Mouse (Mus musculus) cerebellum, adult 18-20 months (tissue): Measurements from ENCODE around the gene Tssk4.

Experiments
- DNase-seq, 2 experiments: peaks; one replicate each; pipeline ENCODE4 v3.0.0; 2021

Gene Tssk4

DNA sequence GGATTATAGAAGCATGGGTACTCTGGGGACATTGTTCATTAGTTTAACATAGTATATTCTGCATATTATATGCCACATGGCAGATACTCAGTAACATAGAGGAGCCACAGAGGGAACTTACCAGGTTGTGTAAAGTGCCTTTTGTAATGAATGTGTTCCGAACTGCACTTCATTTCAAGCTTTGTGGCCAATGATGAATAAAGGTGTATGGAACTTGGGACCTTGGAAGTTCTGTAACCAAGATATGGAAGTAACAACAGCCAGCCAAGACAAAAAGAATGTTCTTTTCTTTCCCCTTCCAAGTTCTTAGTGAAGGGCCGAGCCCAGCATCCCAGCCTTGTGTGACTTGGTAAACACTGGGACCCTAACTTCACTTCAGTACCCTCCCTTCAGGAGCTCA is at the start of gene Tssk4:
Gene Tssk4, plus strand, starts transcription at position 301 of the 400 bp plus-strand sequence.
- no peak for DNase-seq

DNA sequence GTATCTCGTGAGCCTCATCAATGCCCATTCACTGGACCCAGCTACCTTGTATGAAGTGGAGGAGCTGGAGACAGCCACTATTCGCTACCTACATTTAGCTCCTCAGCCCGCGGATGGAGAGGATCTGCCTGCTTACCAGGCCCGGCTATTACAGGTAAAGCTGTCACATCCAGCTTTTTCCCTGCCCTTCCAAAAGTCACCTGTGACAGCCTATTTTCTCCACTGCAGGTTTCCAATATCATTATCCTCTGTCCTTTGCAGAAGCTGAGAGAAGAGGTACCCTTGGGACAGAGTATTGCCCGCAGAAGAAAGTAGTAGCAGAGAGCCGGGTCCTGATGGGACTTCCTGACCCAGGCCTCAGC is 46.7 kb upstream of the Tssk4 start, which contains the start of gene Irf9:
Gene Irf9, plus strand, starts transcription at position 301 of the 362 bp plus-strand sequence.
- DNase-seq, result no peak

DNA sequence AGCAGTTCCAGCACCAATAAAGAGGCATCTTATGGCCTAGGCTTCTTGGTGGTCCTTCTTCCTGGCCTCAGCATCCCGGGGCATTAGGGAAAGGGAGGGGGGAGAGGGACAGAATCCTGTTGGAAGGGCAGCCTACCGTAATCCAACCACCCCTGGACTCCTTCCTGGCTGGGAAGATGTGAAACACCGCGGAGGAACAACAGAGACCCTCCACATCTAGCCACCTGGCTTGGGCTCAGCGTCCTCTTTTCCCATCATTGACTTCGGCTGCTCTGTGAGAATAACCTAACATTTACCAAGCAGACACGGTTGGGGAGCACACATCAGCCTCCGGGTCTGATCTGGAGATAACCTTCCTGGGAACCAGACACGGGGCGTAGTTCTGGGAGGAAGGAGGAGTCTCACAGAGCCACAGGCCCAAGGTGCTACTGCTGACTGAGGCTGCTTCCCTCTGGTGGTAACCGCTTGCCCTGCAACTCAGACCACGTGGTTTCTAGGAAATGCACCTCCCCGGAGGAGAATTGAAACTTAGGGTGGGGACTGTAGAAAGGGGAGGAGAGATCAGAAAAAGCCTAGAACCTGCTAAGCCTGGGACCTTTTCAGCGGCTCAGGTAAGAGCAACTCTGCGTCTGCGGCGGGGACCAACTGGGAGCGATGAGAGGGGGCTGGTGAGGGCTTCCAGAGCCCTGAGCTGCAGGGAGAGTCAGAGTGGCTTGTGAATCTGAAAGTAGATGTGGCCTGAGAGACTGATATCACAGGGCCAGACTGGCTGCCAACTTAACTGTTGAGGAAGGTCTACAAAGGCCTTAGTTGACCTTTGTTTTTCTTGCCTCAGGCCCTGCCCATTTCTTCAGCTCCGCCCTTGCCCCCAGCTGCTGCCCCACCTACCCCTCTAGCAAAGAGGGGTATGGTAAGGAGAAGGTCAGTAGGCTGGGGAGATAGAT is 46.1 kb upstream of the Tssk4 start:
- peak; percentile 81 to 91 for DNase-seq

DNA sequence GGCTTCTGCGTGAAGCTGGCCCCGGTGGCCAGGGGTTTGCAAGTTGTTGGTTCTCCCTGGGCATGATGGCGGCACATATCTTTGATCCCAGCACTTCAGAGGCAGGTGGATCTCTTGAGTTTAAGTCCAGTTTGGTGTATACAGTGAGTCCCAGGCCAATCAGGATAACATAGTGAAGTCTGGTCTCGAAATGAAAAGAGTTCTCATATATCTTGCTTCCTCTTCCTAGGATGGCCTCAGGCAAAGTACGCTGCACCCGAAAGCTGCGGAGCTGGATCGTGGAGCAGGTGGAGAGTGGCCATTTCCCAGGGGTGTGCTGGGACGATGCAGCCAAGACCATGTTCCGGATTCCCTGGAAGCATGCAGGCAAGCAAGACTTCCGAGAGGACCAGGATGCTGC is 45.2 kb upstream of the Tssk4 start:
- no peak for DNase-seq

DNA sequence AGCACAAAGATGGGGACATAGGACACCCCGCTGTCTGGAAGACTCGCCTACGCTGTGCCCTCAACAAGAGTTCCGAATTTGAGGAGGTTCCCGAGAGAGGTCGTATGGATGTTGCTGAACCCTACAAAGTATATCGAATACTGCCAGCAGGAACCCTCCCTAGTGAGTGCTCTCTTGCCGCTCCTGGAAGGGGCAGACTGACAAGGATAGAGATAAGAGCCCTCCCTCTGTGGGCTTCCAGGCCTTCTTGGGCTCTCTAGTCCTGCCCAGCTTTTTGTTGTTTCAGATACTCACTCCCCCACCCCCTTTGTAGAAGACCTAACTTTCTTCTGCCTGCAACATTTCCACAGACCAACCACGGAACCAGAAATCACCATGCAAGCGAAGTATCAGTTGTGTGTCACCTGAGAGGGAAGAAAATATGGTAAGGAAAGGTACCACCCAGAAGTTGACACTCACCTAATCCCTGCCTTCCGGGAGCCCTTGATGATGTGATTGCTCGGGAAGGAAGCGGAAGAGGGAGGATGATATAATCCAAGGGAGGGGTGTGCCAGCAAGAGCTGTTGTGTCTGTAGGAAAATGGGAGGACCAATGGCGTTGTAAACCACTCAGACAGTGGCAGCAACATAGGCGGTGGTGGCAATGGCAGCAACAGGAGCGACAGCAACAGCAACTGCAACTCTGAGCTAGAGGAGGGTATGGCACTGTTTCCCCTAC is 44.1 kb upstream of the Tssk4 start:
- DNase-seq, result no peak

DNA sequence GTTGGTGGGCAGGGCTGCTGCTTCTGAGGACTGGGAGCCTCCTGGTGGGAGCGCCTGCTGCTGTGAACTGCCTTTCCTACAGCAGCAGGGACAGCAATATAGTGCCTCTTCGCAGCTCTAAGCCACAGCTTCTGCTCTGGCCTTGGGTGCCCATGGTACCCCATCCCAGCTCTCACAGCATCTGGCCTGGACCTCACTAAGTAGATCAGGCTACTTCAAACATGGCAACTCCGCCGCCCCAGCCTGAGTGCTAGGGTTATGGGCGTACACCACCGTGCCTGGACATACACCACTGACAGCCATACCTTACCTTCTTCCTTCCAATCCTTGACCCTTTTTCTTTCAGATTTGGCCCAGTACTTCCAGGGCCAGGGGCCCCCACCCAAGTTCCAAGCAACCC is 41.6 kb upstream of the Tssk4 start:
- no peak for DNase-seq

DNA sequence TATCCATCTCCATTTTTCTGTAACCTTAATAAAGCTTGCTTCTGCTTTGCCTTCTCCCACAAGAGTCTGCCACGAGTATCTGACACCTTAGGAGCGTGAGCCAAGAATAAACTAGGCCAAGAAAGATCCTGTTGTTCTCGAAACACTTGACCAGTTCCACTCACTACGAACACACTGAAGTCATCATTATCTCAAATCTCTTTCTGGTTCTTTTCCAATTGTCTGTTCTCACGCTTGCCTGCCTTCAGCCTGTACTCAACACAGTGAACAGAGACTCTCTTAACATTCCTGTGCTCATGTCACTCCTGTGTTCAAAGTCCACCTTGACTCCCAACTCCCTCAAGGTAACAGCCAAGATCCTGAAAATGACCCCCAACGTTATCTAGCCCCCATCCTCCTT is 36.6 kb upstream of the Tssk4 start:
- DNase-seq, result no peak

DNA sequence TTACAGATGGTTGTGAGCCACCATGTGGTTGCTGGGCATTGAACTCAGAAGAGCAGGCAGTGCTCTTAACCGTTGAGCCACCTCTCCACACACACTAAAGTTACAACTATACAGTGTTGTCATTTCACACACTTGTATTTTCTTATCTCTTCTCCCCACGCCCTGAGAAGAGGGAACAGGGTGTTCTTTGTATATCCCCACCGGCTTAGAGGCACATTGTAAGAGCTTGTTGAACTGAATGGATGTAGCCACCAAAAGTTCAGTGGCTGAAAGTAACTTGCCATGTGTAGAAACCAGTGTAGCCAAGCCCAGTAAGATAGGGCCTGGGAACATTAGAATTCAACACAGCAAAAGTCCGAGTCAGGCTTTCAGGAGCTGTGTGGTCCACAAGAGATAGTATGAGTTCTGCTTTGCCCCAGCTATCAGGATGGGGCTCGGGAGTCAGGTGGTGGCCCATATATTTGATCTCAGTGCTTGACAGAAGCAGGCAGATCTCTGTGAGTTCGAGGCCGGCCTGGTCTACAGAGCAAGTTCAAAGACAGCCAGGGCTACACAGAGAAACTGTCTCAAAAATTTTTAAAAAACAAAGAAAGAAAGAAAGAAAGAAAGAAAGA is 35.3 kb upstream of the Tssk4 start:
- DNase-seq, result no peak

DNA sequence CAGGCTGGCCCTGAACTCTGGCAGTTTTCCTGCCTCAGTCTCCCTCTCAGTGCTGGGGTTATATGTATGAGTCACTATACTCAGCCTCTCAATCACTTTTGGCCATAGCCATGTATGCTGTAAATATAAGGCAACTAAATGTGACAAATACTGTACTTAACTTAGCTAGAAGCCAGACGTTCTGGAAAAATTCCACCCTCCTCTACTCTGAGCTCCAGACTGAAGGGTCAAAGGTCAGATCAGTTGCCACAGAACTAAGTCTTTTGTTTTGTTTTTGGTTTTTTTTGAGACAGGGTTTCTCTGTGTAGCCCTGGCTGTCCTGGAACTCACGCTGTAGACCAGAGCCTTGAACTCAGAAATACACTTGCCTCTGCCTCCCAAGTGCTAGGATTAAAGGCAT is 34.1 kb upstream of the Tssk4 start:
- no peak for DNase-seq

DNA sequence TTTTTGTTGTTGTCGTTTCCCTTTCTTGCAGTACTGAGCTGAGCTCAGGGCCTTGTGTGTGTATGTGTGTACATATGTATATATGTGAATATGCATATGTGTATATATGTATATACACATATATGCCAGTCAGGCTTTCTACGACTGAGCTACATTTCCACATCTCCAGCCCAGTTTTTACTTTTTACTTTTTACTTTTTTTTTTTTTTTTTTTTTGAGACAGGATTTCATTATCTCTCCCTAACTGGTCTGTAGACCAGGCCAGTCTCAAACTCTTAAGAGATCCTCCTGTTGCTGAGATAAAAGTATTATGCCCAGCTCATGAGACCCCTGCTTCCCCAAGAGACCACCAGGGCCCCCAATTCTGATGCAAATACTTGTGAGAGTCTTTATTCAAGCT is 33.1 kb upstream of the Tssk4 start:
- no peak for DNase-seq

DNA sequence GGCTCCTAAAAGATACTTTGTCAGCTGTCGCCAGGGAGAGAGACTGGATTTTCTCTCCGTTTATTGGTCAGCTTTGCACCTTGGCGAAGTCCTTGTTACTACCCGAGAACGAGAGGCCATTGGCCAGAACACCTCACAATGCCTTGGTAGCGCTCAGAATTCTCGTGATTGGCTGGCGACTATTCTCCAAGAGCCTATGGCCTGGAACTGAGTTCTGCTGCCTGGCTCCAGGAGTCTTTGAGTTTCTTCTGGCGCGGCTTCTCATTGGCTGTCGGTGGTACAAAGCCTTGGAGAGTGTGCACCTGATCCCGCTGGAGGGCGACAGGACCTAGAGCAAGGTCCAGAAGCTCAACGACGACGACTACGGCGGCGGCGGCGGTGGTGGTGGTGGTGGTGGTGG is 32.2 kb upstream of the Tssk4 start, which contains the start of gene Rec8:
Gene Rec8, plus strand, starts transcription at position 216 of the 400 bp plus-strand sequence.
- peak; percentile 69 to 83 for DNase-seq

DNA sequence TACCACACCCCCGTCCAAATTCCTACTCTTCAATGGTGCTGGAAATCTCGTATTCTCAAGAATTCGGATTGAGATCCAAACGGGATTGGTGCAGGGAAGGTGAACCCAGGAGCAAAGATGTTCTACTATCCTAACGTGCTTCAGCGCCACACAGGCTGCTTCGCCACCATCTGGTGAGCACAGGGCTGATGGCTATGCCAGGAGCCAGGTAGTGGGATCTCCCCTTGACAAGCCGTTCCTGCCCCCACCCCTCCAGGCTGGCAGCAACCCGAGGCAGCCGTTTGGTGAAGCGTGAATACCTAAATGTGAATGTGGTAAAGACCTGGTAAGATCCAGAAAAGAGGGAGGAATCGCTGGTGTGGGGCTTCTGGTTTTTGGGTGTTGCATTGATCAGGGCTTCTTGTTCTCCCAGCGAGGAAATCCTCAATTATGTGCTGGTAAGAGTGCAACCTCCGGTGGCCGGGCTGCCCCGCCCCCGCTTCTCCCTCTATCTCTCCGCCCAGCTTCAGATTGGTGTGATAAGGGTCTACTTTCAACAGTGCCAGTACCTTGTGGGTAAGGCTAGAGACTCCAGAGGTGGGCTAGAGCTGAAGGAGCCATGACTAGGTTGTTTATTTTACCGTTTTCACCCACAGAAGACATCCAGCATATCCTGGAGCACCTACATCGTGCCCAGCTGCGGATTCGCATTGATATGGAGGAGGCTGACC is 31.3 kb upstream of the Tssk4 start:
- peak; percentile 36 to 47 for DNase-seq

DNA sequence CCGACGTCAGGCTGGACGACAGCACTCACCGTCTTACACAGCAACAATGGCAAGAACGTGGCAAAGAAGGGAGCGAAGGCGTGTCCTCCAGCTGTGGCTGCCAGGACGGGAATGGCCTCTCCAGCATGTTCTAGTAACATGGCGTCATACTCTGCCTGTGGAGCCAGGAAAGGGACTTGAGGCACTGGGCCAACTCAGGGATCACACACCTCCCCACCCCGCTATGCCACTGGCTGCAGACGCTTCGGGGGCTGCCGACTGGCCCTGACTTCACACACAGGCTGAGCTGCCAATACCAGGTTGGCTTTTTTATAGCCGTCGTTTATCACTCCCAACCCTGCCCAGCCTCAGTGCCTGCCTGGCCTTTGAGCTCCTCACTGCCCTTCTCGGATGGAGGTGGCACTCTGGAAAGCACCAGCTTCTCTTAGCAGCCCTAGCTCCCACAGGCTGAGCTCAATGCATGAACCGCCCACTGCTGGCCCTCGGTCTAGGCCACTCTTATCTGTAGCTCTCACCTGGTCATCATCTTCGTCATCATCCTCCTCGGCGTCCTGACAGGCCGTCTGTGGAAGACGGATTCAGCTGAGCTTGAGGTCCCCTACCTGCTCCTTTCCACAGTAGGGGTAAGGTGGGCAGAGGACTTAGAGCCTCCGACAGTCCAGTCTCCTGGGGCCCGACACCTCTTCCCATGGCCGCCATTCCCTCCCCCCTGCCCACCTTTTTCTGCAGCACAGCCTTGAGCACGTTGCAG is 21.7 kb upstream of the Tssk4 start:
- no peak for DNase-seq

DNA sequence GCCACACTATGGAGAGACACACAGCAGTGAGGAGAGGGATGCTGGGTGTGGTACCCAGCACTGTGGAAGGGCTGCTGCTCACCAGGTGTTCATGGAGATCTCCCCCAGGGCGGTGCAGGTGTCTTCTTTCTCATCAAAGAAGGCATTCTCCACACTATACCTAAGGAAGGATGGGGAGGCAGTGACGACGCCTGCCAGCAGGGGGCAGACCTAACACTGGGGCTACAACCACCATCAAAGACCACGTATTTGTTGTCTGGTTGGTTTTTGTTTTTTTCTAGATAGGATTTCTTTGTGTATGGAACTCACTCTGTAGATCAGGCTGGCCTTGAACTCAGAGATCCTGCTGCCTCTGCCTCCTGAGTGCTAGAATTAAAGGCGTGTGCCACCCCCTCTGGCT is 20.7 kb upstream of the Tssk4 start:
- peak; percentile 24 to 43 for DNase-seq

DNA sequence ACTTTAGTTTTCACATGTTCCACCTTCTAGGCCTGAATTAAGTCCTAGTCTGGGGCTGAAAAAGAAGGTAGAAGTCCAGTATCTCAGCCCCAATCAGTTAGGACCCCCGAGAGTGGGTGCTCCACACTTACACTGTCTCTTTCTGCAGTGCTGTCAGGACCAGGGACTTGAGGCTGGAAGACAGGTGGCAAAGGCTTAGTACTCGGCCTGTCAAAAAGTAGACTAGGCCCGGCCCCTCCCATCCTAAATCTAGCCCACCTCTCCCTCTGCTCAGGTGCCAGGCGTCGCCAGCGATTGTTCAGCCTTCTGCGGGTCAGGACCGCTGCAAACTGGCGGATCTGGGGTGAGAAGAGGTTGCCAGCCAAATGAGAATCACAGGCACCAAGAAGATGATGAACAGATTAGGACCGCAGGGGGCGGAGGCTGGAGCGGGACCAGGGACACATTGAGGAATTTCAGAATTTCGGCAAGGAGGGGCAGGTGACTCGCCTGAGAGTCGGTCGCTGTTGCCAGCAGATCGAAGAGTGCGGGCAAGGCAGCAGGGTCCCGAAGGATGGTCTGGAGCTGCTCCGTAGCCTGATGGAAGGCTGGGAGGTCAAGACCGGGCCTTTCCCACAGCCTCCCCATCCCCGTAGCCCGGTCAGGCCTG is 15.0 kb upstream of the Tssk4 start:
- peak; percentile 59 to 63 for DNase-seq

DNA sequence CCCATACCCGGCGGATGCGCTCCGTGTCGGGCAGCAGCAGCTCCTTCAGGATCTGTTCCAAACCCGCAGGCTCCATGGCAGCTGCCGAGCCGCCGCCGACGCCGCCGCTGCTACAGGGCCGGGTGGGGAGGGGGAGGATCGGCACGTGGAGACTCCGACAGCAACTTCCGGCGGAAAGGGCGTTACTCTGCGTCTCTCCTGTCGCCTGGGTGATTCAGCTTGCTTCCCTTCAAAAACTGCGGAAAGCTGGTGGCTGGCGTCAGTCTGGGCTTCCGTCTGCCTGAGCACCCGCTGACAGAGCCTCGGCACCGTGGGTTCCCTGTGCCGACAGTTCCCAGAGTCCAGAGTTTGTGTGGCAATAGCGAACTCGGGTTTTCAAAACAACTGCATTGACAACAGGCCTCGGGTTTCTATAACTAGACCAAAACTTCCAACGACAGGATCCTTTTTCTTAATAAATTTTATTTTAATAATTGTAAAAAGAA is 14.4 kb upstream of the Tssk4 start, which contains the start of gene Ipo4:
Gene Ipo4, minus strand, starts transcription at position 435 of the 485 bp plus-strand sequence.
- peak; percentile 84 to 89 for DNase-seq

DNA sequence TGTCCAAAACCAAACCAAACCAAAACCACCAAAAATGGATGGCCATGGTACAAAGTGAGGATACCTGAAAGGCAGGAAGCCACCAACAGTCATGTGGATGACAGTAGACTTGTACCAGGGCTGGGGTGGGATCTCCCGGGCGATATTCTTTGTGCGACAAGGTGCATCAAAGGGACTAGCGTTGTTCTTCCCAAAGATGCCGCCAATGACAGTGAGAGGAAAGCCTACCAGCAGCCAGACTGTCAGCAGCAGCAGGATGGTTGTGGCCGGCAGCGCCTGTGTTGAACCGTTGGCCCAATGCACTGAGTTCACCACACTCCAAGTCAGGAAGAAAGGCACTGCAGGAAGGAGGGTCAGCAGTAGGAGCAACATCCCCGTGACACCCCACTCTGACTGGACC is 12.2 kb upstream of the Tssk4 start, which contains the start of gene Gm49378:
Gene Gm49378, minus strand, starts transcription at position 101 of the 400 bp plus-strand sequence.
- DNase-seq, result no peak

DNA sequence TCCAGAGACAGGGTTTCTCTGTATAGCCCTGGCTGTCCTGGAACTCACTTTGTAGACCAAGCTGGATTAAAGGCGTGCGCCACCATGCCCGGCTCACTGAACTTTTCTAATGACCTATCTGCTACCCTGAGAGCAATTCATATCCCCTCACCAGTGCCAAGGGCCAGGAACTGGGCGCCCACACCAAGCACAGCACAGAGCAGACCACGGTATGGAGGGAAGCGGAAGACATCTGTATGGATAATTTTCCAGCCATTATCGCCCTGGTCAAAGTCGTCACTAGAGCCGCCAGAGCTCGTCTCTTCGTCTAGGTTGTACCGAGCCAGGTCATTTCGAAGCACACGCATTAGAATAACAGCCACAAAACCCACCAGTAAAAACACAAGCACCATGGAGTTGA is 9.2 kb upstream of the Tssk4 start:
- no peak for DNase-seq

DNA sequence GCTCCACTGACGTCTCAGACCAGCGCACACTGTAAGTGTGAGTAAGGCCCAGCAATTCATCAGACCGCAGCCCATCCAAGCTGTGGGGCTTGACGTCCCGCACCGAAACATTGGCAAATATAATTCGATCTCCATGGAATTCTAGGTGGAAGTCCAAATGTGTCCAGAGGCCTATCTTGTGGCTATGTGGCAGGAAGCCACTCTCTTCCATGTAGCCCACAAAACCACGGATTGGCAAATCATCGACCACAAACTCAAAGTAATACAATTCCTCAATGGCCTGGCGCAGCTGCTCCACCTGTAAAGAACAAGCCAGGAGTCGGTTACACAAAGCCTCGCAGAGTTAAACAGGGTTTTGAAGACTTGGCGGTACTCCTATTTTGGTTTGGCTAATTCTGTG is 8.7 kb upstream of the Tssk4 start:
- no peak for DNase-seq

DNA sequence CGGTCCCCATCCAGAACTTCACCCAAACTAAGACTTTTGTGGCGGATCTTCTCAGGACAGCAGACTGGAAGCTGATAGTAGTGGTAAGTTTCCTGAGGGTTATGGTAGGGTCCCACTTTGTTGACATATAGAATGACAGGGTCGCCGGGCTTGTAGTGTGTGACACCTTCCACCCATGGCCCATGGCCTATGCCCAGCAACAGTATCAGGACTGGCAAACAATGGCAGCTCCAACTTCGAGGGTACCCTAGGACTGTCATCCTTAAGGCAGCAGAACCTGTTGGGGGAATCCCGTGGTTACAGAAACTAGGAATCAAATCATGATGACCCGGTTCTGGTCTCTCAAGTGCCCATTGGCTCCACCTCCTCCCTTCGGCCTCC is 7.3 kb upstream of the Tssk4 start:
- DNase-seq, result no peak
